Mouse (Mus musculus) ovary, adult 18-20 months (tissue): ENCODE results near the gene Rims4.
A peak's percentile ranks its signal among the peaks of the same experiment; 100 is the strongest.

ENCODE experiments used
- DNase-seq: peaks from one replicate; pipeline ENCODE4 v3.0.0; 2022; ENCODE audit warnings: low spot score, mixed read lengths

Rims4 gene

GRCm38 (mm10) chr2:163866061-163866460 is 52.4 kb downstream of the Rims4 start:
- DNase-seq = no peak

GRCm38 (mm10) chr2:163865311-163865710 is 53.2 kb downstream of the Rims4 start:
- no peak for DNase-seq

GRCm38 (mm10) chr2:163858254-163858947 is 60.1 kb downstream of the Rims4 start:
- no peak for DNase-seq

- DNase-seq = no peak
These were observed 61.2 kb downstream of the Rims4 start for GRCm38 (mm10) chr2:163857233-163857632.

GRCm38 (mm10) chr2:163853461-163853901 is 65.0 kb downstream of the Rims4 start, which contains the start of gene Kcnk15:
Gene Kcnk15, plus strand, starts transcription at chr2:163853651.
- DNase-seq = no peak

GRCm38 (mm10) chr2:163842043-163842442 is 76.4 kb downstream of the Rims4 start:
- DNase-seq = no peak

GRCm38 (mm10) chr2:163839519-163839918 is 79.0 kb downstream of the Rims4 start:
- peak; percentile 34 for DNase-seq

GRCm38 (mm10) chr2:163838043-163838442 is 80.4 kb downstream of the Rims4 start:
- DNase-seq = peak; percentile 50

- DNase-seq = no peak
These were observed 87.3 kb downstream of the Rims4 start for GRCm38 (mm10) chr2:163831163-163831562.

GRCm38 (mm10) chr2:163826494-163826893 is 92.0 kb downstream of the Rims4 start:
- no peak for DNase-seq

GRCm38 (mm10) chr2:163825861-163826260 is 92.6 kb downstream of the Rims4 start:
- DNase-seq = no peak

GRCm38 (mm10) chr2:163823771-163824170 is 94.7 kb downstream of the Rims4 start:
- no peak for DNase-seq

GRCm38 (mm10) chr2:163823248-163823647 is 95.2 kb downstream of the Rims4 start:
- no peak for DNase-seq

GRCm38 (mm10) chr2:163820607-163821006 is 97.9 kb downstream of the Rims4 start, which contains the start of gene Ccn5:
Gene Ccn5, plus strand, starts transcription at chr2:163820861.
- peak; percentile 83 for DNase-seq

- no peak for DNase-seq
These were observed 103.6 kb downstream of the Rims4 start for GRCm38 (mm10) chr2:163814739-163815465.

GRCm38 (mm10) chr2:163813077-163813476 is 105.4 kb downstream of the Rims4 start:
- no peak for DNase-seq
